Mouse (Mus musculus): Measurements from ENCODE around the gene Hist2h2aa1.

GRCm38 (mm10) chr3:96234914-96235313, 10.4 kb upstream of the Hist2h2aa1 start:
- TF ChIP-seq CTCF (IDR thresholded peaks at IDR 0.05; ENCODE audit: borderline replicate concordance, extremely low read depth, insufficient read depth, insufficient read length) = no peak
- no peak for TF ChIP-seq POLR2A (IDR thresholded peaks at IDR 0.05; ENCODE audit: borderline replicate concordance, extremely low read depth, insufficient read depth, insufficient read length, poor library complexity, severe bottlenecking)
